In the genomic region with DNA sequence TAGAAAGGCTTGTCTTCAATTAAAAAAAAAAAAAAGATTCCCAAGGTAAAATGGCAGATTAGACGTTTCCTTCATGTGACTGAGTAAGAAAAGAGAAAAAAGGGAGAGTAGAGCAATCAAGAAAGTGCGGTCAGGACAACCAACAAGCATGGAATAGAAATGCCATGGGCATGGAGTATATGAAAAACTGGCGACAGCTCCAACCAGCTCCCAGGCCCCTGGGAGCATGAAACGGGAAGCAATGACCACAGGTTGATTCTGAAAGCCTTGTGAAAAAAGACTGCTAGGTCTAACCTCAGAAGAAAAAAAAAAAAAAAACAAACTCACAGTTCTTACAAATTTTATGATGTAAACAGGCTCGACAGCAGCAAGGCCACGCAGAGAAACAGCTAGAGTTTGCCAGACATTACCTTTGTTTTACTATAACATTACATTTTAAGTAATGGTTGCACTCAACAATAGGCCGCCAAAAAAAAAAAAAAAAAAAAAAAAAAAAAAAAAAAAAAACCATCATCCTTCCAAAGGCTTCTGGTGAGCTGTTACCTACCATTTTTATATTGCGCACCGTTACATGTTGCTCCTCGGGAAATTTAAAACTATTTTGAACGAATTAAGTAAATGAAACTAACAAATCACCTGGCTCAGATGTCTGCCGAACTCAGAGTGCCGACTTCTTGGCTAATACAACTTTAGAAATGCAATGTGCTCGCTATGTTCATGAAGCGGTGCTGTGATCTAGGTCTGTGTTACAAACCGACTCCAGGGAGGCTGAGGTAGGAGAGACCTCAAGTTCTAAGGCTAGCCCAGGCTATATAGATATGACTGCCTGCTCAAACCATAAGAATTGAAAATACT, we compare ENCODE assay signal across 8 mouse cellular contexts. TPM values are rescaled to one million over a fixed set of nuclear protein-coding genes. Genes with fewer than 3 reads are reported as not detected.
DNase-seq lines count a peak whose midpoint lies in the region; ATAC-seq and TF ChIP-seq lines count a peak whose summit lies in the region.

No protein-coding gene starts in this region.

- ATAC-seq in forebrain, postnatal 0 days = no peak
- ATAC-seq in liver, embryonic 15.5 days (ENCODE audit: insufficient read depth) = no peak; the same call in 1 of the 2 replicates

- TF ChIP-seq CTCF in lung, adult 2 months (IDR thresholded peaks at IDR 0.05; ENCODE audit: insufficient read depth, low read length) = no peak
- no peak for TF ChIP-seq CTCF in forebrain, postnatal 0 days (IDR thresholded peaks at IDR 0.05; ENCODE audit: low read depth)

- peak overlapping the region; percentile 58 for H3K4me2 ChIP-seq in forebrain, postnatal 0 days (ENCODE audit: low read depth)
- peak overlapping the region; percentile 86 for H3K4me2 ChIP-seq in liver, embryonic 15.5 days

- H3K9me3 ChIP-seq in forebrain, postnatal 0 days (ENCODE audit: low read length) = no peaks in the 10 kb centered on the region
- no peaks in the 10 kb centered on the region for H3K9me3 ChIP-seq in liver, embryonic 15.5 days (replicated peaks)

- H3K4me1 ChIP-seq in lung, adult 2 months (ENCODE audit: control insufficient read depth, insufficient read depth, low read length) = peaks cover 4% of the 10 kb centered on the region
- peaks cover 10% of the 10 kb centered on the region; the same call in 1 of the 2 replicates for H3K4me1 ChIP-seq in forebrain, postnatal 0 days (ENCODE audit: insufficient read depth)
- H3K4me1 ChIP-seq in liver, embryonic 15.5 days (replicated peaks) = peaks cover 29% of the 10 kb centered on the region

- no peaks in the 10 kb centered on the region for H3K36me3 ChIP-seq in forebrain, postnatal 0 days (ENCODE audit: insufficient read depth)
- H3K36me3 ChIP-seq in liver, embryonic 15.5 days (replicated peaks) = no peaks in the 10 kb centered on the region

- no peak for DNase-seq in lung, adult 2 months
- no peak for DNase-seq in lung, postnatal 25 days (ENCODE audit: low spot score)
- peak; percentile 61 for DNase-seq in brain, adult 2 months (ENCODE audit: low read depth, low spot score)
- DNase-seq in forebrain, postnatal 0 days = peak; percentile 62
- no peak for DNase-seq in right cerebral cortex, postnatal 10 days (ENCODE audit: low spot score in 2 of 2)
- no peak for DNase-seq in kidney, adult 9 months
- DNase-seq in left cerebral cortex, adult 9 months (ENCODE audit: low spot score in 2 of 2) = no peak

- no peaks in the 10 kb centered on the region for H3K27me3 ChIP-seq in forebrain, postnatal 0 days (ENCODE audit: insufficient read depth, low read length)
- H3K27me3 ChIP-seq in liver, embryonic 15.5 days = no peaks in the 10 kb centered on the region

- TF ChIP-seq POLR2A in lung, adult 2 months (IDR thresholded peaks at IDR 0.05; ENCODE audit: borderline replicate concordance, extremely low read depth, low read depth, low read length) = no peak

- peak overlapping the region; percentile 99 for H3K9ac ChIP-seq in forebrain, postnatal 0 days
- H3K9ac ChIP-seq in liver, embryonic 15.5 days = peak overlapping the region; percentile 95

- peak overlapping the region; percentile 99 for H3K4me3 ChIP-seq in lung, adult 2 months (replicated peaks; ENCODE audit: extremely low read depth, low read depth, low read length)
- peak overlapping the region; percentile 92 for H3K4me3 ChIP-seq in forebrain, postnatal 0 days (ENCODE audit: low read depth, low read length)
- H3K4me3 ChIP-seq in liver, embryonic 15.5 days (replicated peaks) = peak overlapping the region; percentile 99

- 21% methylated on average over 16 of the region's 16 CpGs for WGBS in lung, adult 2 months
- WGBS in forebrain, postnatal 0 days = 18% methylated on average over 16 of the region's 16 CpGs
- 19% methylated on average over 16 of the region's 16 CpGs for WGBS in liver, embryonic 15.5 days (ENCODE audit: insufficient replicate concordance)

- peak overlapping the region; percentile 100; the same call in 1 of the 2 replicates for H3K27ac ChIP-seq in forebrain, postnatal 0 days (ENCODE audit: low read depth, low read length)
- H3K27ac ChIP-seq in liver, embryonic 15.5 days (replicated peaks) = peak overlapping the region; percentile 97

RNA-seq across cellular contexts. Expression of gene 2610301B20Rik, which starts 1.4 kb away (rescaled TPM):
- 5.5 and 7.3 TPM in 2 replicates for polyA plus RNA-seq in lung, adult 2 months (2012; rRNA removed)
- total RNA-seq in forebrain, postnatal 0 days (2014; rRNA removed) = 33.9 and 35.5 TPM in 2 replicates
- 33.1 and 39.0 TPM in 2 replicates for polyA plus RNA-seq in forebrain, postnatal 0 days (2015; fragmentation: Nextera tagmentation; extraction: Ambion mirVana)
- polyA plus RNA-seq in liver, embryonic 15.5 days (2015; fragmentation: Nextera tagmentation; extraction: Ambion mirVana) = 7.1 and 9.7 TPM in 2 replicates

Comparison
In these comparisons a context has a peak if more than half of its experiments do, and no peak if none do; other contexts are left out.
1. DNase-seq: peak in brain, adult 2 months (single experiment) and forebrain, postnatal 0 days (single experiment); none in lung, adult 2 months (single experiment), lung, postnatal 25 days (single experiment), right cerebral cortex, postnatal 10 days (0 of 2), kidney, adult 9 months (single experiment) and left cerebral cortex, adult 9 months (0 of 2).
2. Peak in every context shown above with its lines, with median percentiles within 50 percentile points of each other: H3K4me3 ChIP-seq.